Mouse (Mus musculus) ES-E14 (cell line): ENCODE results near the gene Elmo1. TPM values are rescaled to one million over a fixed set of nuclear protein-coding genes. Genes with fewer than 3 reads are reported as not detected.

Source experiments
- DNase-seq: peaks from one replicate; pipeline ENCODE4 v3.0.0-alpha.2; 2013; ENCODE audit warnings: low read depth, low spot score
- H3K27ac ChIP-seq: 2 replicates; pipeline ENCODE4 v1.5.1; 2012; ENCODE audit warnings: low read depth, mild to moderate bottlenecking, low read length, moderate library complexity, mixed read lengths; ENCODE audit not compliant: poor library complexity, insufficient read depth, severe bottlenecking
- H3K36me3 ChIP-seq: 2 replicates; pipeline ENCODE4 v1.6.1; 2012; ENCODE audit warnings: mild to moderate bottlenecking, low read length, moderate library complexity, mixed read lengths; ENCODE audit not compliant: control insufficient read depth, poor library complexity, insufficient read depth, severe bottlenecking
- H3K4me1 ChIP-seq, 2 experiments: fragments of 150-350 bp in 1 of 2; sonication (generic) in 1 of 2; 2 replicates each; pipeline ENCODE4 v1.6.1; 2012; ENCODE audit warnings: low read length in 2 of 2, mild to moderate bottlenecking in 1 of 2, mixed read lengths in 1 of 2; ENCODE audit not compliant: control insufficient read depth in 2 of 2, insufficient read depth in 2 of 2, poor library complexity in 1 of 2
- H3K4me3 ChIP-seq, 2 experiments: fragments of 150-350 bp in 1 of 2; sonication (generic) in 1 of 2; 2 replicates each; pipeline ENCODE4 v1.5.1; 2012; ENCODE audit warnings: low read length in 2 of 2, low read depth in 1 of 2, mild to moderate bottlenecking in 1 of 2, mixed read lengths in 1 of 2; ENCODE audit not compliant: insufficient read depth in 1 of 2, poor library complexity in 1 of 2, severe bottlenecking in 1 of 2
- H3K9ac ChIP-seq: 2 replicates; pipeline ENCODE4 v1.6.1; 2012; ENCODE audit warnings: low read depth, mild to moderate bottlenecking, low read length, mixed read lengths; ENCODE audit not compliant: poor library complexity, insufficient read depth, severe bottlenecking
- H3K9me3 ChIP-seq: fragments of 150-350 bp; sonication (generic); 2 replicates; pipeline ENCODE4 v1.6.1; 2012; ENCODE audit warnings: low read depth, mild to moderate bottlenecking, low read length; ENCODE audit not compliant: control insufficient read depth, insufficient read depth
- CHD2 ChIP-seq: IDR thresholded peaks from 2 replicates; pipeline ENCODE4 v1.6.1; 2014; ENCODE audit warnings: mild to moderate bottlenecking, low read depth, low read length, inconsistent platforms
- HCFC1 ChIP-seq: IDR thresholded peaks from 2 replicates; pipeline ENCODE4 v1.6.1; 2012; ENCODE audit warnings: low read length, inconsistent platforms, borderline replicate concordance; ENCODE audit not compliant: insufficient read depth
- MAFK ChIP-seq: IDR thresholded peaks from 2 replicates; pipeline ENCODE4 v1.6.1; 2014; ENCODE audit warnings: mild to moderate bottlenecking, low read depth, low read length, inconsistent platforms; ENCODE audit not compliant: insufficient read depth
- ZC3H11A ChIP-seq: IDR thresholded peaks from 2 replicates; pipeline ENCODE4 v1.6.1; 2012; ENCODE audit warnings: low read depth, mild to moderate bottlenecking, inconsistent platforms, low read length, borderline replicate concordance
- ZNF384 ChIP-seq: IDR thresholded peaks from 2 replicates; pipeline ENCODE4 v1.6.1; 2012; ENCODE audit warnings: low read depth, low read length, inconsistent platforms
- in situ Hi-C, 2 experiments: fragments of 600-800 bp; cut with MboI; formaldehyde crosslinking; loops; one replicate each; pipeline ENCODE4 v1.15.1; 2025; ENCODE audit warnings: low sequenced_read_pairs in 2 of 2, inconsistent platforms in 1 of 2; ENCODE audit not compliant: unreplicated experiment in 2 of 2
- total RNA-seq: library from RNA; depleted of rRNA; stranded (reverse); fragments of 300-350 nt; gene quantifications from 2 replicates; pipeline ENCODE4 v1.2.3, GENCODE M21; 2012

Elmo1 gene
- total RNA-seq, 1 experiment: 3.7 TPM

- Histone ChIP-seq H3K4me1 (peaks cover 4 to 9% of the 10 kb centered on the region in 2 experiments; a peak in 2 of 4 replicates), H3K27ac (no peak overlapping the region), H3K9ac (no peak overlapping the region), H3K9me3 (no peaks in the 10 kb centered on the region), H3K4me3 (no peak overlapping the region), H3K36me3 (no peaks in the 10 kb centered on the region)
- no peak for DNase-seq
- TF ChIP-seq HCFC1: no peak
- TF ChIP-seq MAFK: no peak
- no peak for TF ChIP-seq ZC3H11A
- no peak for TF ChIP-seq CHD2
- no peak for TF ChIP-seq ZNF384
- in situ Hi-C loops: no loop called here
Measured at GRCm38 (mm10) chr13:20049654-20050053, 40.7 kb upstream of the Elmo1 start.

- no peak for TF ChIP-seq MAFK
- TF ChIP-seq HCFC1: no peak
- no peak for TF ChIP-seq CHD2
- TF ChIP-seq ZC3H11A: no peak
- no peak for TF ChIP-seq ZNF384
- in situ Hi-C loops: no loop called here
- no peaks in the 10 kb centered on the region for H3K9me3 ChIP-seq
- no peak overlapping the region for H3K9ac ChIP-seq
- no peak overlapping the region for H3K27ac ChIP-seq
- DNase-seq: no peak
- H3K4me3 ChIP-seq: no peak overlapping the region
- peaks cover 4 to 12% of the 10 kb centered on the region in 2 experiments; a peak in 3 of 4 replicates for H3K4me1 ChIP-seq
- no peaks in the 10 kb centered on the region for H3K36me3 ChIP-seq
Measured at GRCm38 (mm10) chr13:20050149-20050548, 40.2 kb upstream of the Elmo1 start.

- Histone ChIP-seq H3K36me3 (no peaks in the 10 kb centered on the region), H3K9me3 (no peaks in the 10 kb centered on the region), H3K4me3 (no peak overlapping the region), H3K9ac (no peak overlapping the region), H3K27ac (no peak overlapping the region), H3K4me1 (peaks cover 3 to 4% of the 10 kb centered on the region in 2 experiments; a peak in 2 of 4 replicates)
- DNase-seq: no peak
- no peak for TF ChIP-seq CHD2
- in situ Hi-C loops: no loop called here
Measured at GRCm38 (mm10) chr13:20057926-20058325, 32.5 kb upstream of the Elmo1 start.

- no peak overlapping the region for H3K4me3 ChIP-seq
- no peaks in the 10 kb centered on the region for H3K36me3 ChIP-seq
- TF ChIP-seq ZNF384 (no peak), MAFK (no peak), HCFC1 (no peak), CHD2 (no peak), ZC3H11A (no peak)
- in situ Hi-C loops: no loop called here
- H3K27ac ChIP-seq: no peak overlapping the region
- DNase-seq: no peak
- H3K4me1 ChIP-seq: 0 out of 4 replicates have a peak, but pooled peaks cover 0 to 2% of the 10 kb centered on the region in 2 experiments
- H3K9ac ChIP-seq: no peak overlapping the region
- no peaks in the 10 kb centered on the region for H3K9me3 ChIP-seq
Measured at GRCm38 (mm10) chr13:20061031-20061430, 29.4 kb upstream of the Elmo1 start.

- DNase-seq: no peak
- TF ChIP-seq ZNF384 (no peak), CHD2 (no peak), ZC3H11A (no peak), MAFK (no peak), HCFC1 (no peak)
Measured at GRCm38 (mm10) chr13:20063331-20063730, 27.1 kb upstream of the Elmo1 start.

More at GRCm38 (mm10) chr13:20063331-20063730, 27.1 kb upstream of the Elmo1 start:
- H3K9ac ChIP-seq: no peak overlapping the region
- H3K27ac ChIP-seq: no peak overlapping the region
- H3K36me3 ChIP-seq: no peaks in the 10 kb centered on the region
- H3K4me1 ChIP-seq: no peaks in the 10 kb centered on the region
- H3K4me3 ChIP-seq: no peak overlapping the region
- H3K9me3 ChIP-seq: no peaks in the 10 kb centered on the region
- in situ Hi-C loops: no loop called here
